Mouse (Mus musculus): Measurements from ENCODE around the gene Zfp459. TPM values are rescaled to one million over a fixed set of nuclear protein-coding genes. Genes with fewer than 3 reads are reported as not detected.

Zfp459 gene
- polyA plus RNA-seq, 1 experiment from 2014 or later = 0.59 TPM

Other genes starting within 250 kb of the Zfp459 start
- gene Rsl1, start 248.2 kb downstream of the Zfp459 start, polyA plus RNA-seq (2015; fragmentation: Nextera tagmentation; extraction: Ambion mirVana) = 6.0 and 6.1 TPM in 2 replicates
- gene Zfp455, start 226.9 kb downstream of the Zfp459 start, polyA plus RNA-seq (2015; fragmentation: Nextera tagmentation; extraction: Ambion mirVana) = 0.75 and 1.00 TPM in 2 replicates
- 1.2 and 1.3 TPM in 2 replicates for gene Zfp458, start 143.0 kb downstream of the Zfp459 start, polyA plus RNA-seq (2015; fragmentation: Nextera tagmentation; extraction: Ambion mirVana)
- gene Zfp457, start 114.9 kb downstream of the Zfp459 start, polyA plus RNA-seq (2015; fragmentation: Nextera tagmentation; extraction: Ambion mirVana) = 0.94 and 1.3 TPM in 2 replicates
- gene Zfp595, start 88.8 kb downstream of the Zfp459 start, polyA plus RNA-seq (2015; fragmentation: Nextera tagmentation; extraction: Ambion mirVana) = 1.8 TPM in 2 replicates
- 0.83 TPM in 1 of 2 replicates, not detected in the other for gene Gm28044, start 60.9 kb downstream of the Zfp459 start, polyA plus RNA-seq (2015; fragmentation: Nextera tagmentation; extraction: Ambion mirVana)
- gene Zfp953, start 60.8 kb downstream of the Zfp459 start, polyA plus RNA-seq (2015; fragmentation: Nextera tagmentation; extraction: Ambion mirVana) = 0.60 and 0.72 TPM in 2 replicates
- gene Gm28041, start 45.7 kb downstream of the Zfp459 start, polyA plus RNA-seq (2015; fragmentation: Nextera tagmentation; extraction: Ambion mirVana) = 0.71 TPM in 1 of 2 replicates, not detected in the other
- 1.0 and 1.7 TPM in 2 replicates for gene Zfp456, start 45.6 kb downstream of the Zfp459 start, polyA plus RNA-seq (2015; fragmentation: Nextera tagmentation; extraction: Ambion mirVana)
- 4.7 and 5.8 TPM in 2 replicates for gene Zfp429, start 21.6 kb downstream of the Zfp459 start, polyA plus RNA-seq (2015; fragmentation: Nextera tagmentation; extraction: Ambion mirVana)
- gene Zfp874a, start 30.2 kb upstream of the Zfp459 start, polyA plus RNA-seq (2015; fragmentation: Nextera tagmentation; extraction: Ambion mirVana) = 5.5 and 6.0 TPM in 2 replicates
- gene Zfp874b, start 62.8 kb upstream of the Zfp459 start, polyA plus RNA-seq (2015; fragmentation: Nextera tagmentation; extraction: Ambion mirVana) = 2.1 and 2.8 TPM in 2 replicates
- gene Zfp58, start 79.1 kb upstream of the Zfp459 start, polyA plus RNA-seq (2015; fragmentation: Nextera tagmentation; extraction: Ambion mirVana) = 8.9 TPM in 2 replicates
- gene Gm26965, start 104.7 kb upstream of the Zfp459 start, polyA plus RNA-seq (2015; fragmentation: Nextera tagmentation; extraction: Ambion mirVana) = not detected in 2 replicates
- gene Zfp87, start 104.8 kb upstream of the Zfp459 start, polyA plus RNA-seq (2015; fragmentation: Nextera tagmentation; extraction: Ambion mirVana) = 16.8 and 18.2 TPM in 2 replicates
- gene Zfp748, start 132.4 kb upstream of the Zfp459 start, polyA plus RNA-seq (2015; fragmentation: Nextera tagmentation; extraction: Ambion mirVana) = 7.1 and 7.3 TPM in 2 replicates
- 2.6 and 2.7 TPM in 2 replicates for gene Zfp729b, start 188.3 kb upstream of the Zfp459 start, polyA plus RNA-seq (2015; fragmentation: Nextera tagmentation; extraction: Ambion mirVana)
- not detected in 2 replicates for gene Gm49345, start 216.4 kb upstream of the Zfp459 start, polyA plus RNA-seq (2015; fragmentation: Nextera tagmentation; extraction: Ambion mirVana)
- gene Zfp729a, start 216.4 kb upstream of the Zfp459 start, polyA plus RNA-seq (2015; fragmentation: Nextera tagmentation; extraction: Ambion mirVana) = 1.6 TPM in 2 replicates